8 mouse cellular contexts compared by ENCODE assay signal in genomic region chr9:50767531-50768106, GRCm38 (mm10). TPM values are rescaled to one million over a fixed set of nuclear protein-coding genes. Genes with fewer than 3 reads are reported as not detected.
DNase-seq lines count a peak whose midpoint lies in the region; ATAC-seq lines count a peak whose summit lies in the region.

No protein-coding gene starts in this region.

- 3% methylated on average over 17 of the region's 17 CpGs for WGBS in lung, embryonic 15.5 days
- 7% methylated on average over 17 of the region's 17 CpGs for WGBS in embryonic facial prominence, embryonic 11.5 days
- WGBS in hindbrain, embryonic 13.5 days, result 6% methylated on average over 17 of the region's 17 CpGs
- WGBS in midbrain, embryonic 12.5 days, result 6% methylated on average over 17 of the region's 17 CpGs

- peaks cover 9% of the 10 kb centered on the region for H3K36me3 ChIP-seq in lung, embryonic 15.5 days
- no peaks in the 10 kb centered on the region for H3K36me3 ChIP-seq in embryonic facial prominence, embryonic 11.5 days (replicated peaks; ENCODE audit: control insufficient read depth, insufficient read depth, low read depth, low read length)
- H3K36me3 ChIP-seq in hindbrain, embryonic 13.5 days, result peaks cover 17% of the 10 kb centered on the region
- H3K36me3 ChIP-seq in midbrain, embryonic 12.5 days, result 0 out of 2 replicates have a peak, but pooled peaks cover 10% of the 10 kb centered on the region

- H3K9me3 ChIP-seq in lung, embryonic 15.5 days, result no peaks in the 10 kb centered on the region
- no peaks in the 10 kb centered on the region for H3K9me3 ChIP-seq in embryonic facial prominence, embryonic 11.5 days (replicated peaks; ENCODE audit: control insufficient read depth, low read length)
- H3K9me3 ChIP-seq in hindbrain, embryonic 13.5 days, result no peaks in the 10 kb centered on the region
- H3K9me3 ChIP-seq in midbrain, embryonic 12.5 days, result no peaks in the 10 kb centered on the region

- no peak for DNase-seq in lung, postnatal 14 days
- no peak for DNase-seq in embryonic facial prominence, embryonic 11.5 days (ENCODE audit: low spot score)
- DNase-seq in urinary bladder, postnatal 14 days (ENCODE audit: low spot score), result no peak
- DNase-seq in urinary bladder, adult 18-20 months (ENCODE audit: low spot score in 2 of 2), result no peak
- no peak for DNase-seq in cerebellum, adult 9-11 months

- H3K4me3 ChIP-seq in lung, embryonic 15.5 days, result peak overlapping the region; percentile 65
- peak overlapping the region; percentile 52 for H3K4me3 ChIP-seq in embryonic facial prominence, embryonic 11.5 days (ENCODE audit: low read depth, low read length)
- peak overlapping the region; percentile 63 for H3K4me3 ChIP-seq in hindbrain, embryonic 13.5 days
- H3K4me3 ChIP-seq in midbrain, embryonic 12.5 days, result peak overlapping the region; percentile 67

- no peaks in the 10 kb centered on the region for H3K27me3 ChIP-seq in lung, embryonic 15.5 days
- H3K27me3 ChIP-seq in embryonic facial prominence, embryonic 11.5 days (ENCODE audit: control insufficient read depth, insufficient read depth, low read length), result no peaks in the 10 kb centered on the region
- H3K27me3 ChIP-seq in hindbrain, embryonic 13.5 days, result no peaks in the 10 kb centered on the region
- no peaks in the 10 kb centered on the region for H3K27me3 ChIP-seq in midbrain, embryonic 12.5 days

- peak overlapping the region; percentile 93 for H3K27ac ChIP-seq in lung, embryonic 15.5 days
- H3K27ac ChIP-seq in embryonic facial prominence, embryonic 11.5 days (replicated peaks; ENCODE audit: low read depth, low read length), result no peak overlapping the region
- peak overlapping the region; percentile 88 for H3K27ac ChIP-seq in hindbrain, embryonic 13.5 days
- H3K27ac ChIP-seq in midbrain, embryonic 12.5 days (replicated peaks), result peak overlapping the region; percentile 89

- peak overlapping the region; percentile 68 for H3K9ac ChIP-seq in lung, embryonic 15.5 days
- H3K9ac ChIP-seq in embryonic facial prominence, embryonic 11.5 days (replicated peaks; ENCODE audit: low read length), result peak overlapping the region; percentile 69
- peak overlapping the region; percentile 81 for H3K9ac ChIP-seq in hindbrain, embryonic 13.5 days
- H3K9ac ChIP-seq in midbrain, embryonic 12.5 days (replicated peaks), result peak overlapping the region; percentile 69

- H3K4me2 ChIP-seq in lung, embryonic 15.5 days, result peak overlapping the region; percentile 80
- H3K4me2 ChIP-seq in embryonic facial prominence, embryonic 11.5 days (ENCODE audit: low read depth, low read length), result peak overlapping the region; percentile 62
- H3K4me2 ChIP-seq in hindbrain, embryonic 13.5 days, result peak overlapping the region; percentile 84
- peak overlapping the region; percentile 84 for H3K4me2 ChIP-seq in midbrain, embryonic 12.5 days (replicated peaks)

- H3K4me1 ChIP-seq in lung, embryonic 15.5 days, result peaks cover 18% of the 10 kb centered on the region
- no peaks in the 10 kb centered on the region for H3K4me1 ChIP-seq in embryonic facial prominence, embryonic 11.5 days (ENCODE audit: control insufficient read depth, insufficient read depth, low read length)
- H3K4me1 ChIP-seq in hindbrain, embryonic 13.5 days (replicated peaks), result peaks cover 21% of the 10 kb centered on the region
- H3K4me1 ChIP-seq in midbrain, embryonic 12.5 days, result peaks cover 15% of the 10 kb centered on the region

- no peak; the same call in 1 of the 2 replicates for ATAC-seq in lung, embryonic 15.5 days (ENCODE audit: borderline replicate concordance, extremely low read depth, low FRiP score, low TSS enrichment)
- ATAC-seq in embryonic facial prominence, embryonic 11.5 days (replicated peaks; ENCODE audit: insufficient number of reproducible peaks, low FRiP score, low TSS enrichment, low read depth), result no peak; the same call in 1 of the 2 replicates
- peak; percentile 76; the same call in 1 of the 2 replicates for ATAC-seq in hindbrain, embryonic 13.5 days (ENCODE audit: low FRiP score)
- 0 out of 2 replicates have a peak, but pooled peaks have one; percentile 3 for ATAC-seq in midbrain, embryonic 12.5 days (ENCODE audit: low FRiP score, low read depth)

RNA-seq across cellular contexts. Expression of gene Fdxacb1, which starts 0.4 kb away (rescaled TPM):
- 11.3 and 12.2 TPM in 2 replicates for polyA plus RNA-seq in lung, embryonic 15.5 days (2015; fragmentation: Nextera tagmentation; extraction: Ambion mirVana)
- polyA plus RNA-seq in embryonic facial prominence, embryonic 11.5 days (2014; fragmentation: Nextera tagmentation; extraction: Ambion mirVana), result 14.1 and 14.3 TPM in 2 replicates
- 11.5 and 12.3 TPM in 2 replicates for polyA plus RNA-seq in hindbrain, embryonic 13.5 days (2015; fragmentation: Nextera tagmentation; extraction: Ambion mirVana)
- 11.7 and 12.5 TPM in 2 replicates for polyA plus RNA-seq in midbrain, embryonic 12.5 days (2016; fragmentation: Nextera tagmentation; extraction: Ambion mirVana)

RNA-seq across cellular contexts. Expression of gene Alg9, which starts 7.2 kb away (rescaled TPM):
- 38.9 and 39.5 TPM in 2 replicates for polyA plus RNA-seq in lung, embryonic 15.5 days (2015; fragmentation: Nextera tagmentation; extraction: Ambion mirVana)
- 41.6 and 43.2 TPM in 2 replicates for polyA plus RNA-seq in embryonic facial prominence, embryonic 11.5 days (2014; fragmentation: Nextera tagmentation; extraction: Ambion mirVana)
- polyA plus RNA-seq in hindbrain, embryonic 13.5 days (2015; fragmentation: Nextera tagmentation; extraction: Ambion mirVana), result 47.2 and 53.7 TPM in 2 replicates
- 42.6 and 42.8 TPM in 2 replicates for polyA plus RNA-seq in midbrain, embryonic 12.5 days (2016; fragmentation: Nextera tagmentation; extraction: Ambion mirVana)

RNA-seq across cellular contexts. Expression of gene 1110032A03Rik, which starts 7.7 kb away (rescaled TPM):
- polyA plus RNA-seq in lung, embryonic 15.5 days (2015; fragmentation: Nextera tagmentation; extraction: Ambion mirVana), result 31.7 and 35.8 TPM in 2 replicates
- 32.4 and 33.3 TPM in 2 replicates for polyA plus RNA-seq in embryonic facial prominence, embryonic 11.5 days (2014; fragmentation: Nextera tagmentation; extraction: Ambion mirVana)
- polyA plus RNA-seq in hindbrain, embryonic 13.5 days (2015; fragmentation: Nextera tagmentation; extraction: Ambion mirVana), result 60.4 and 64.6 TPM in 2 replicates
- 37.6 and 42.0 TPM in 2 replicates for polyA plus RNA-seq in midbrain, embryonic 12.5 days (2016; fragmentation: Nextera tagmentation; extraction: Ambion mirVana)

RNA-seq across cellular contexts. Expression of gene Hspb2, which starts 15.5 kb away (rescaled TPM):
- polyA plus RNA-seq in lung, embryonic 15.5 days (2015; fragmentation: Nextera tagmentation; extraction: Ambion mirVana), result 14.5 and 16.4 TPM in 2 replicates
- polyA plus RNA-seq in embryonic facial prominence, embryonic 11.5 days (2014; fragmentation: Nextera tagmentation; extraction: Ambion mirVana), result 3.0 and 4.4 TPM in 2 replicates
- 1.3 and 1.7 TPM in 2 replicates for polyA plus RNA-seq in hindbrain, embryonic 13.5 days (2015; fragmentation: Nextera tagmentation; extraction: Ambion mirVana)
- 0.48 TPM in 1 of 2 replicates, not detected in the other for polyA plus RNA-seq in midbrain, embryonic 12.5 days (2016; fragmentation: Nextera tagmentation; extraction: Ambion mirVana)

RNA-seq across cellular contexts. Expression of gene Cryab, which starts 16.5 kb away (rescaled TPM):
- 111 and 131 TPM in 2 replicates for polyA plus RNA-seq in lung, embryonic 15.5 days (2015; fragmentation: Nextera tagmentation; extraction: Ambion mirVana)
- polyA plus RNA-seq in embryonic facial prominence, embryonic 11.5 days (2014; fragmentation: Nextera tagmentation; extraction: Ambion mirVana), result 17.4 and 23.2 TPM in 2 replicates
- polyA plus RNA-seq in hindbrain, embryonic 13.5 days (2015; fragmentation: Nextera tagmentation; extraction: Ambion mirVana), result 10.7 and 11.3 TPM in 2 replicates
- 6.0 and 7.5 TPM in 2 replicates for polyA plus RNA-seq in midbrain, embryonic 12.5 days (2016; fragmentation: Nextera tagmentation; extraction: Ambion mirVana)

Comparison
In these comparisons a context has a peak if more than half of its experiments do, and no peak if none do; other contexts are left out.
1. ATAC-seq: peak in hindbrain, embryonic 13.5 days (single experiment) and midbrain, embryonic 12.5 days (single experiment); none in lung, embryonic 15.5 days (single experiment) and embryonic facial prominence, embryonic 11.5 days (single experiment).
2. Peak in every context shown above with its lines, with median percentiles within 50 percentile points of each other: H3K4me2 ChIP-seq, H3K4me3 ChIP-seq and H3K9ac ChIP-seq.